Mouse (Mus musculus) frontal cortex, postnatal 36 days (tissue): ENCODE measurements at regions not wholly inside any gene's neighbourhood (a gene's known extent, or its start where the extent isn't known, plus 50 kb on each side); places are given as distances from the start of the nearest gene placed in this dataset.

Source experiments
- DNase-seq, 2 experiments: peaks; one replicate each; pipeline ENCODE4 v3.0.0; 2022; ENCODE audit warnings: low spot score in 2 of 2

- no peak for DNase-seq
Observed at GRCm38 (mm10) chr6:71012436-71012822, 56.1 kb downstream of the Foxi3 start.

DNA sequence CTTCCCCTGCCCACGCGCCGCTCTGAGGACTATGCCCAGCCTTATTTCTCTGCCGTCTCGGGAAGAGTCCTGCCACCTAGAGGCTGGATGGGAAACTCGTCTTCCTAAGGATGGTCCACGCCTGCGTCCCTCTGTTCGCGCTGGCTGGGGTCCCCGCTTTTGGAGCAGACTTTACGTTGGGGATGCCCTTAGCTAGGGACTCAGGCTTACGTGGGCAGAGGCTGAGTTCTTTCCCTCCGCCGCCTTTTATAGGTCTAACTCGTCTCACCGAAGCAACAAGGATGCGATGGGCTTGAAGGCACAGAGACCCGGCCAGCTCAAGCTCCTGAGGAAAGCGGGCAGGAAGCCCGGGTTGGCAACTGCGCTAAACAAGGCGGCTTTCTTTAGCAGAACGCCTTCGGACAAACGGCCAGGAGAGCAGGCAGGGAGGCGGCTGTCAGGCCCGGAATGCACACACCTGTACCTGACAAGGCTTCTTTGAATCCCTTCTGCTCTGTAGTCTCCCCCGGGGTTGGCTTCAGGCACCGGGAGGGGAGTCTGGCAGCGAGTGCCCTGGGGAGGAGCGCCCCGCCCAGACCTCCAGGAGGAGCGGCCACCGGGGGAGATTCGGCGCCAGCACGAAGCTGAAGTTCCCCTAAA, 56.6 kb downstream of the Foxi3 start:
- DNase-seq, result peak; percentile 42 to 61

GRCm38 (mm10) chr6:71016388-71016787, 60.1 kb downstream of the Foxi3 start:
- DNase-seq, result no peak

DNA sequence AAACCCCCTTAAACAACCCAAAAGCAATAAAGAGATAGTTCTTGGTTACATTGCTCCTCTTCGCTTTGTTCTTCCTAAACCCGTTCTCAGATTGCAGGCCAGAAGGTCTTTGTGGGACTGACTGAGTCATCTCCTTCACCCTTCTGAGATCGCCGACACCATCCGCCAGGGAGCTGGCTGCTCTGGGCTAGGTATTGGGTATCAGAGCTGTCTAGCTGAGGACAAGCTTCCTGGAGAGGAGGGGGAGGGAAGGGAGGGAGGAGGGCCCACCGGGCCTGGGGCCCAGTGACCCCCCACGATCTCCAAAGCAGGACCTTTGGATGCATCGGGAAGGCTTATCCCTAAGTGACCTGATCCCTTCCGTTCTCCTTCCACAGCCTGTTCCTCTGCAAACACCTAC, 65.0 kb downstream of the Foxi3 start:
- no peak for DNase-seq

DNA sequence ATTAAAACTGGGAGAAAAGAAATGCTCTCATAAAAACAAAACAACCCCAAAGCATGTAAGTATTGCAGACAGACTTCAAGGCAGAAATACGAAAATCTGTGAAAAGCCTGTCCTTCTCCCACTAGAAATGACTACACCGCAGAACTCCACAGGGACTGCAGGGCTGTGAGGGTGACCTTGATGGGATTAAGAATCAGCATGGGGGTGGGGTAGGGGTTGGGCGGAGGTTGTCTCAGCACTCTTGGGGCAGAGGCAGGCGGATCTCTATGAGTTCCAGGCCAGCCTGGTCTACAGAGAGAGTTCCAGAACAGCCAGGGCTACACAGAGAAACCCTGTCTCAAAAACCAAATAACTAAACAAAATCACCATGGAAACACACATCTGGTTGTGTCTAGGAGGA, 69.1 kb downstream of the Foxi3 start:
- DNase-seq, result no peak

DNA sequence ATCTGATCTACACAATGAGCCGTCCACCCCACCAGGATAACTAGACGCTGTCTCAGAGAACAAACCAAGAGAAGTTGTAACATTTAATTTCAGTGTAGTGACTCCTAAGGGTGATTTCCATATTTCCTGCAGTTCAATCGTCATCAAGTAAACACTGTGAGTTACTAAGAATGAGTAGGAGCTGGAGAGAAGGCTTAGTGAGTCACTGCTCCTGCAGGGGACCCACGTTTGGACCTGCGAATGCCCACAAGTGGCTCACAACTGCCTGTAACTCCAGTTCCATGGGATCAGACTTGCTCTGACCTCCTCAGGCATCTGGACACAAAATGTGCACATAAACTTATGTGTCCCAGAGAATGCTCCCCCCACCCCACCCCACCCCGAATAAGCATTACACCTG, 73.3 kb downstream of the Foxi3 start:
- DNase-seq, result no peak

GRCm38 (mm10) chr6:71030541-71030940, 74.2 kb downstream of the Foxi3 start:
- DNase-seq, result peak in 1 of 2 experiments; percentile 13

DNA sequence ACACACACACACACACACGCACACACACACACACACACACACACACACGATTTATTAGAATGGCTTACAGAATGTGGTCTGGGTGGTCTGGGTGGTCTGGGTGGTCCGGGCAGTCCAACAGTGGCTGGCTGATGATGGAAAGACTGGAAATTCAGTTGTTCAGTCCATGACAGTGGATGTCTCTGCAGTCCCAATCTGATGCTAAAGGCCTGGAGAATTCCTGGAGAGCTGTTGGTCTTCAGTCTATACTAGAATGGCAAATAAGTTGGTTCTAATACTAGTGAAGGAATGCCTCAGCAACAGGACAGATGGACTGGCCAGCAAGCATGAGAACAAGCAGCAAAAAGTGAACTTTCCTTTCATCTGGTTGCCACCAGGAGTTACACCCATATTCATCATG, 87.9 kb downstream of the Foxi3 start:
- DNase-seq, result no peak

- no peak for DNase-seq
Observed at GRCm38 (mm10) chr6:71045261-71045660, 88.9 kb downstream of the Foxi3 start.

DNA sequence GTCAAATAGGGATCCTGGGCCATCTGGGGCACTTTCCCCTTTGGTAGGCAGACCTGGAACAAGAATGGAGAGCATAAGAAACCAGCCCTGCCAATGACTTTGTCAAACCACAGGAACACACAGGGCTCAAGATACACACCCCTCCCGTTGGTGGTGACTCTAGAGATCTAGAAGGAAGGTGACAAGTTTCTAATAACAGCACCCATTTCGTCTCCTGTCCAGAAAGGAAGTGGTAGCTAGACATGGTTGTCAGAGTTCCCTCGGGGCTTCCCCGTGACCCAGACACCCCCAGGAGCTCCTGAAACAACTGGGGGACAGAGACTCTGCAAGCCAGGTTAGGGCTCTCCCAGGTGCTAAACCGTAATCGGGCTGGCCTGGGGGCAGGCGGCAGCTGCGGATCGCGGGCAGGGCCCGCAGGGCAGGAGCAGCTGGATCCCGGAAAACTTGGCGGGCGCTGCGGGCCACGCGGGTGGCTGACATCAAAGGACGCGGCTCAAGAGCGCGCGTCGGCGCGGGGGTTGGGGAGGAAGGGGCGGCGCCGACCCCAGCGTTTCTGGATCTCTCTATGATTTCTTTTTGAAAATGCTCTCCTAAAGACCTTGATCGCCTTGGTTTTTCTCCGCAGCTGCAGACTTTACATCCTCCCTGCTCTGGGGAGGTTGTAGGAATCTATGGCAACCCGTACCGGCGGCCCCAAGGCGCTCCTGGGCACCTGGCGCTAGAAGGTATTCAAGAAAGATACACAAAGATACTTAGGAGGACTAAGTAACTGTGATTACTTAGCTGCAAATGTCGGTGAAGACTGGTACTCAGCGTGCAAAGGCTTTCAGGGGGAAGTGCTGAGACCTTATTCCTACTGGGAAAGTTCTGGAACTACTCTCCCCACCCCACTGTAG, 92.1 kb downstream of the Foxi3 start:
- peak in 1 of 2 experiments; percentile 1 for DNase-seq

DNA sequence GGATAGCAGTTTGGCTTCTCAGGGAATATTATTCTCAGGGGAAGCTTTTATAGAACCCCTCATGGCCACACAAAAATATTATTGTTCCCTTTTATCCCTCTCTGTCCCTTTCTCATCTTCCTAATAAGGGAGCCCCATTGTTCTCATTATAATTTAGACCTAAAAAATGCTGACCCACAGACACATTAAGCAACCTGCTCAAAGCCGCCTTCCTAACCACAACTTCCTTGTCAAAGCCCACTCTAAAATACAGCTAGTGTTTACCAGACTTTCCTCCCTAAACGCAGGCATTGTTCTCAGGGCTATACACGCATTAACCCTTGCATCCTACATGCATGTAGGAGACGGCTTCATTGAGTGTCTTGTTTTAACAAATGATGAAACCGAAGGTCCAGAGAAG, 93.9 kb downstream of the Foxi3 start:
- DNase-seq, result no peak

DNA sequence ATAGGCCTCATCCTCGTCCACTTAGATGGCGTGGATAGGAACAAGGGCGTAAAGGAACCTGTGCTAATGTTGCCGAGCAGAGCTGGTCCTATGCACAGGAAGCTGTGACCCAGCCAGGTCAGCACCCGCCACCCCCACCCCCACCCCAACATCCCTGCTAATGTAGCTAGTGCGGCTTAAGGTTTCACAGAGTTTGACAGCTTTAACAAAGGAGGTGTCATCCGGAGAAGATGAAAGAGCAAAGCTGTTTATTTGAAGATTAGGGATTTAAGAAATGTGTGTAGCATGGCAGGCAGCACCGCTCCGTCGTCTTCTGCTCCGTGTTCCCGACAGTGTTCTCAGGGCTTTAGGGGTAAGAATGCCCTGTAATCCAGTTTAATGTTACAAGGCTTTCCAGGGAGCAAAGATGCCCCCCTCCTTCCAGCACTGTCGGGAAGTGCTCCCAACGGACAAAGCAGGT, 93.5 kb downstream of the Thnsl2 start:
- DNase-seq, result no peak

DNA sequence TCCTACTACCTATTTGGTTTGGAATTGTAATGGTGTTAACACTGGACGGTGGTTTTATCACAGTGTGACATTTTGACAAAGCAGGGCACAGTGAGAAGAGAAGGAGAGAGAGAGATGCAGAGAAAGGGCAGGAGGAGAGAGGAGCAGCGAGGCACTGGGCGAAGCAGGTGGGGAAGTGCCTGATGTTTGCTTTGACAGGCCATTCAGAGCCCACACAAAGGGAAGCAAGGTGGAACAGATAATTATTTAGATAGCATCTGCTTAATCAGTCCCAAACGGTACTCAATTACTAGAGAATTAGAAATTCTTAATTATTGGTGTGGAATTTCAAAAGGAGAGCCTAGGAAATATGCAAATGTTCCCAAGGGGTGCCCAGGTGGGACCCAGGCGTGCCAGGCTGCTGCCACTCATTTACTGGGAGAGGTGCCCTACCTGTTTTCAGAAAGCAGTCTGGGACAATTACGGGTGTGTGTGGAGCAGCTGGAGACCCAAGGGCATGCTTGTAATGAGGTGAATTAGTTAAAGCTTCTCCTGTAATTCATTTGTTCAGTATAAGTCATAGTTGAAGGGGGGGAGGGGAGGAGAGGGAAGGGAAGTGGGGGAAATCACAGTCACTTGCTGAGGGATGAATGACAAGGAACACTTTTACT, 86.9 kb downstream of the Thnsl2 start:
- DNase-seq, result no peak

DNA sequence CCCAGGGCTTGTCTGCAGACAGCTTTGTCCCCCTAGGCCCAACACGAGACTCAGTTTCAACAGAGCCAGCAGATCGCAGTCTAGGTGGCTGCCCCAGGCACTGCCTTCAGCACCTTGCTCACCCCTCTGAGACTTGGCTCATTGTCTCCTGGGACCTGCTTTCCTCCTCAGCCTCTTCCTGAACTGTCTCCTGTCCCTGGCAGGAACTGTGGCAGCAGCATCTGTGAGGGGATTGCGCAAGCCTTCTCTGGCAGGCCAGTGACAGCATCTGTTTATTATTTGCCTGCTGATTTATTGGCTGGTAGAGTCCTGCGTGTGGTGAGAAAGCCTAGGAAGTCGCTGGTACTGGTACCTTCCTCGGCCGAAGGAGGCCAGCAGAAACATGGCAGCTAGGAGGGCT, 84.1 kb downstream of the Thnsl2 start:
- DNase-seq, result no peak

DNA sequence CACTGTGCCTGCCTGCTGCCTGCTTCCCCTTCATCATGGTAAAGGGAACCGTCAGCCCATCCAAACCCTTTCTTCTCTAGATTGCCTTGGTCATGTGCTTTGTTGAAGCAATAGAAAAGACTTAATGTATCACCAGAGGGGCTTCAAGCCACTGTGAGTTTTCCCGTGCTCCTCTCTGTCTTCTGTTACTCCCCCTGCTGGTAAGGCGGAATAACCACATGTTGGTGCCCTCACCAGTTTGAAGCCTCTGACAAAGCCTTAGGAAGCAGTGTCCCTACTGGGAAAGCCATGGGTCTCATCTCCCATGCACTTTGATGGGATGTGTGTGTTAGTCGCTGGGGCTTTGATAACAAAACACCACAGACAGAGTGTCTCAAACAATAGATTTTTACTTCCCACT, 81.3 kb downstream of the Thnsl2 start:
- no peak for DNase-seq

GRCm38 (mm10) chr6:71065428-71065827, 78.8 kb downstream of the Thnsl2 start:
- DNase-seq, result no peak

DNA sequence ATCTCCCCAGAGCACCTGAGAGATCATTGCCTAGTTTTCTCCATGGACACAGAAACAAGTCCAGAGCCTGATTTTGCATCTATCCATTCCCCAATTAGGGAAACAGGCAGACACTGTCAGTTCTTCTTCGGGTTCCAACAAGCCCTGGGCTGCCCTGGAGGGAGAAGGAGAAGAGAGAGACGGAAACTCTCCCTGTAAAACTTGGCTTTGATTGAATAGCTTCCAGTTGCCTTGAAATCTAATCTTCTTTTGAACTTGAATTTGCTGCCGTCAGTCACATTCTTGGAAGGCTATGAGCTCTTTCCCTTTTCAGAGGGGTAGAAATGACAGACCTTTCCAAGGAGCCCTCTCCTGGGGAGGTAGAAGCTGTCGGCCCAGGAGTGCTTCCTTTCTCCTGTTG, 75.0 kb downstream of the Thnsl2 start:
- DNase-seq, result no peak

- DNase-seq, result no peak
Observed at GRCm38 (mm10) chr6:71074789-71075191, 69.4 kb downstream of the Thnsl2 start.
